Mouse (Mus musculus) MEL-GATA-1-ER (cell line): ENCODE results near the gene Grb10.

ENCODE experiments used
- DNase-seq: peaks from one replicate; pipeline ENCODE4 v3.0.0-alpha.2; 2012; ENCODE audit warnings: low read depth; ENCODE audit errors: extremely low read depth

Gene Grb10

GRCm38 (mm10) chr11:11970246-11970645, 68.2 kb downstream of the Grb10 start:
- DNase-seq, result no peak

GRCm38 (mm10) chr11:11968830-11969229, 69.7 kb downstream of the Grb10 start:
- DNase-seq, result no peak

DNA sequence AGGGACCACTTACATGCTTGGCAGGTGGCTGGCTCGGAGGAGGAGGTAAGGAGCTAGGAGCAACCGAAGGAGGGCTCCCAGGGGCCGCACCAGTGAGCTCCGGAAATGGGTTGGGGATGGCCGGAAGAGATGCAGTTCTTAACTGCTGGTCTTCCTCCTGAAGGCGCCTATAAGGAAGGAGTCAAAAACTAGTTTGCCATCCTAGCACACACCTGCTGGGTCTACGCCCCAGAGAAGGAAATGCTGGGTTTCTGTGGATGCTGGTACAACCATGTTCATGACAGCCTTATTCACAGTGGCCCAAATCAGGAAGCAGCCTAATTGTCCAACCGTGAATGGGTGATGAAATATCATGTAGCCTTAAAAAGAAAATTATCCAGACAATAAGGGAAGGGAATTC, 71.0 kb downstream of the Grb10 start:
- no peak for DNase-seq

GRCm38 (mm10) chr11:11966220-11966619, 72.3 kb downstream of the Grb10 start:
- DNase-seq, result no peak

DNA sequence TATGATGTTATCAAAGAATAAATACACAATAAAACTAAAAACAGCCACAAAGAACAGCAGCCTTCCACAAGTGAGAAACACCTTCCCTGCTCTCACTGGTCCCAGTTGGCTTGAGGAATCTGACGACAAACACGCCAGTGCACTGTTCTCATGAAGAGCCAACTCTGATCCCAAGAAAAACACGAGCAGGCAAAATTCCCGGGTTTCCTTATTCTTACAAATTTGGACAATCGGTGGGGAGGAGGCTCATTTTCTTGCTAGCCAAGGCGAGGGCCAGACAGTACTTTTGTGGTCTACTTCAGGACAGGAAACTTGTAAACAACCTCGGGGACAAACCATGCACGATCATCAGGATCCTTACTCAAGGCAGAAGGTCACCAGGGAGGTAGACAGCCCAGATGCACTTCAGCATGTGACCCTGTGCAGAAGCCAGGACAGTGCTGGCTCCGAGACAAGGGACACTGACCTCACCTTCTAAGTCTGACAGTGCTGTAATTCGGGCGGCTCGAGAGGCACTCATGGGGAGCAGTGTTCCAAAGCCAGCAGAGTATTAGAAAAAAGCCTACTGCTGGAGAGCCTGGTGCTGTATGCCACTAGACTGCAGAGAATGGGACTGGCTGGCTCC, 72.9 kb downstream of the Grb10 start:
- no peak for DNase-seq

DNA sequence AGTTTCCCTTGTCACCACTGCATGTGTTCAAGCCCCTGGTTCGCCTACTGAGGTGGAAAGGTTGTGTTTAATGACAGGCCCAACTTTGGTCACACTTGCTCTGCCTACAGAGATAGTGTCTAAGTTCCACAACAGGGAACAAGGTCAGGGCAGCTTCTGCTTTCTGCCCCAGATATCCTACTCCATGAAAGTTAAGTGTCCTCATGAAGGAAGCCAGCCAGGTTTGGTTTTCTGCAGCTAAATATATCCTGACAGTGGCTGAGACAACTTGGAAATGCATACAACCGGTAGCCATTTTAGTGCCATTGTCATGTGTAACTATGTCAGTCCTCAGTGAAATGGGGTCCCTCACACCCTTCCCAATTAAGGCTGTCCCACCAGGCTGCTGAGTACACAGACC, 73.8 kb downstream of the Grb10 start:
- no peak for DNase-seq

GRCm38 (mm10) chr11:11963587-11963986, 74.9 kb downstream of the Grb10 start:
- DNase-seq, result no peak

- DNase-seq, result no peak
Measured at GRCm38 (mm10) chr11:11963065-11963464, 75.4 kb downstream of the Grb10 start.

GRCm38 (mm10) chr11:11962629-11962954, 75.9 kb downstream of the Grb10 start:
- no peak for DNase-seq

GRCm38 (mm10) chr11:11961917-11962628, 76.4 kb downstream of the Grb10 start:
- DNase-seq, result no peak

DNA sequence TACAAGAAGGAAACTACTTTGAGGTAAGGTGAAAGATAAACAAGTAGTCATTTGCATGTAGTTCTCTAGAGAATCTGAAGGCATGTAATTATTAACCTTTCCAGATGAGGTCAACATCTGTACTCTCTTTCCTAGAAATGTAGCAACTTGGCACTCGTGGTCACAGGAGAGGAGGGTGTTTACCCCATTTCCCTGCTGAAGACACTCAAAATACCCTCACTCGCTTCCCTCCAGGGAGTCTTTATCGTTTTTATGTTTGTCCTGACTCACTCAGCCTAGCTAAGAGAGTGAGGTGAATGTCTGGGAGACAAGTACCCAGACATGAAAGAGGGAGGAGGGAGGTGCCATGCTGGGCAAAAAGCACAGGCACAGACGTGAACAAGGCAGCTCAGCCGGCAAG, 77.6 kb downstream of the Grb10 start:
- DNase-seq, result no peak

- DNase-seq, result no peak
Measured at GRCm38 (mm10) chr11:11960227-11960626, 78.3 kb downstream of the Grb10 start.

DNA sequence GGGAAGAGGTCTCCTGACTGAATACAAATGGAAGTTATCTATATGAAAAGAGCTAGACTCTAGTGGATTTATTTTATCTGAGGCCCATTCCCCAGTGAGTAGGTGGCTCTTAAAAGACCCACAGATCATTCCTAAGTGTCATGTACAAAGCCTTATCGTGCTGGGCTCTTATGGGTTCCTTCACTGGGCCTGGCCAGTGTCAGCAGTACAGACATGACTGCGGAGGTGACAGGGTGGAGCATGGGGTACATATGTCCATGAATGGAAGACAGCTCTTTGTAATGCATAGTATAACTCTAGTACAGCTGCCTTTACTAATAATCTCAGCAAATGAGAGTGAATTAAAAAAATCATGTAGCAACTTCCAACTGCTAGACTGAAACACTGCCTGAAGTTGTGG, 80.0 kb downstream of the Grb10 start:
- DNase-seq, result no peak

- DNase-seq, result no peak
Measured at GRCm38 (mm10) chr11:11958061-11958361, 80.5 kb downstream of the Grb10 start.

DNA sequence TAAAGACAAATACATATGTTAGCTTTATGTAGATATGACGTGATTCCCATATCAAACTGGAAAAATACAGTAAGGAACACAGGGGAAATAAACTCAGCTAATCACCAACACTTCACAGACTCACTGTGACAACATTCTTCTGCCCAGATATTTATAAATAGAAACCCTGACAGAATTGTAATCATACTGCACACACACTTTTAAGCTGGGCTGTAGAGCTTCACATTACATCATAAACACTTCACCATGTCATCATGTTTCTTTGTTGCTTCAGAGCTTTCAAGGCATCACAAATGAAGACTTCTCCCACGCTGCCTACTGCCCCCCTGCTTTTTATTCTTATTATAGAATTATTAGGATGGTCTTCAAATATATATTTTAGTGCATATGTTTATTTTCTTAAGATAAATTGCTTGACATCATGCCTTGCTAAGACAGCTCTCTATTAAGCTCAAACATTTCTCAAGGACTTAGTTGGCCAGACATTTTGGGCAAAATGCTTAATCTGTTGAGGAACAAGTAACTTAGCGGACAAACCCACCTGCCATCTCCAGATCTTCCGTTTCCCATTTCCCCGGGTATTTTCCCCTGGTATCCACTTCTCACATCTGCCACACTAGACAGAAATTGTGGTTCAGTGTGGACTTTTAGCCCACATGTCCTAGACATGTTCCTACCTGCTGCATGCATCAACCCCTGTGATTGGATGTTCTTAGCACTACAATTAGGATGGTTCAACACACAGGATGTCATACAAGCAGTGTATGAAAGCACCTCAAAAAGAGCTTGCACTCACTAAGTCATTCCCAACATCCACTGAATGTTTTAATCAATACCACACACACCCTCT, 81.0 kb downstream of the Grb10 start:
- DNase-seq, result no peak

DNA sequence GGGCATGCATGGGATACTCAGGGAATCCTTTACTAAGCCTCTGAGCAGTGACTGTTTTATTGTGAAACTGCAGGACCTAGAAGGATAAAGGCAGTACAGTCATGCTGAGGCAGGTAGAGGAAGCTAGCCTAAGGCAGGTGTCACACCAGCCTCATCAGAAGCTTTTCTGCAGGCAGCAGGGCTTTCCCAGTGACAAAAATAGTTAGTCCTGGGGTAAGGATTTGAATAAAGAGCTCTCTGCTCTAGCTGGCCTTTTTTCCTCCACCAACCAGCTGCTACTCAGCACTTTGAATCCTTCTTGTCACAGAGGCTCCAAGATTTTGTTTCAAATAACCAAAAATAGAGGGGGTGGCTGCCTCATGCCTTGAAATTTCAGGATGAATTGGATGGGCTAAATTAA, 82.7 kb downstream of the Grb10 start:
- DNase-seq, result no peak

GRCm38 (mm10) chr11:11954606-11955005, 83.9 kb downstream of the Grb10 start:
- DNase-seq, result no peak

DNA sequence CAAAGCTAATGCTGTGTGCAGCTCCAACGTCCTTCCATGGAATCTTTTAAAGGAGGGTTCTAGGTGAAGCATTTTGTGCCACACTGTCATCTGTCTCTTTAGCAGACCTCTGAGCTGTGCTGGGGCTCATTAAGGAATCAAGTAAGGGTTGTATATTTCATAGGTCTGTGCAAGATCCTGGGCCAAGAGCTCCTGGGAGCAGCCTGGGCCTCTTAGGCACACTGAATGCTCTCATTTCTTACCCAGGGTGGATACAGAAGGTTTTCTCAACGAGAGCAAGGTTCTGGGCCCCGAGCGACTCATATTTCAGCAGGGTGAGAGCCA, 84.4 kb downstream of the Grb10 start:
- no peak for DNase-seq

DNA sequence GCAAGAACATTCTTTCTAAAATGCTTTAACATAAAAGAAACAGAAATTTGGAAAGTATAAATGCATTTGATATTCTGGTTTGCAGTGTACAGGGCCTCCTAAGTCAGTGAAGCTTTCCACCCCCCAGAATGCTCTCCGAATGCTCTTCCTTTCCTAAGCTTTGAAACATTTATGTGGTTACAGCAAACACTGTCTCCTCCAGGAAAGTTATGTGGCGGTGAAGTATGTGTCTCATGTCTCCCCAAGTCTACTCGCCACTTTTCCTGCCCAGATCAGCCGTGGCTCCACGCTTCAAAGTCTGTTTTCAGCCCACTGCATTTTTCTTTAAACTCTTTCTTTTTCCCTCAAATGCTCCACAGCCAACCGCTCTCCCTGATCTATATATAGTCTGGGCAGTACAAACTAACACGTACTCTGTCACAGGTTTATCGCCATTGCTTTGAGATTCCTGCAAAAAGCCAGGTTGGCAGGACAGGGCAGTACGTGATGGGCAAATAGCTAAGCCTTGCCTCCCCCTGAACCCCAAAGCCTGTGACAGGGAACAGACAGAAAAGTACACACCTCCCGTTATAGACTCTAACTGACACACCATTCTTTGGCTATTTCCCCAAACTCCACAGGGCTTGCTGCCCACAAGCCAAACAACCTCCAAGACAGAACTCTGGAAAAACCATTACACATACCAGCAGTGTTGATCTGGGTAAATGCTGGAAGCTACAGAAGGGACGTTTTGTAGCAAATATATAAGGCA, 84.9 kb downstream of the Grb10 start:
- DNase-seq, result no peak

DNA sequence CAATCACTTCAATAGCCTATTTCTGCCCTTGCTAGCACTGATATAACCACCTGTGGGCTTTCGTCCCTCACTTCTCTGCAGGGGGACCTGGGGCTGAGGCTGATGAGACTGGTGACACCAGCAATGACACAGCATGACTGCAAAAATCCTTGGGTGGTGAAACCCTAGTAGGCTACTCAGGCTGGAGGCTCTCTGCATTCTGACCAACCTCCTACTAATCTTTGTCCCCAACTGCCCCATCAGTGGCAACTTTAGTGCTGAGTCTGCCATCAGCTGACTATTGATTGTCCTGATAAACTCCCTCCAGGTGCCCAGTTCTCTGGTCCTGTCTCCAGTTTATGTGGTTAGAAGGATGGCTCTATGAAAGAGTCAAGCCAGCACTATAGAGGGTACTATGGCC, 85.9 kb downstream of the Grb10 start:
- no peak for DNase-seq

- DNase-seq, result no peak
Measured at GRCm38 (mm10) chr11:11948988-11949365, 89.5 kb downstream of the Grb10 start.

- no peak for DNase-seq
Measured at GRCm38 (mm10) chr11:11948321-11948987, 90.0 kb downstream of the Grb10 start.
